Mouse (Mus musculus): ENCODE measurements at regions not wholly inside any gene's neighbourhood (a gene's known extent, or its start where the extent isn't known, plus 50 kb on each side); places are given as distances from the start of the nearest gene placed in this dataset.

- Histone ChIP-seq H3K27me3 (ENCODE audit: insufficient read depth, low read length) (no peaks in the 10 kb centered on the region), H3K4me1 (ENCODE audit: insufficient read depth) (no peaks in the 10 kb centered on the region), H3K36me3 (replicated peaks; ENCODE audit: insufficient read depth, low read length) (no peaks in the 10 kb centered on the region), H3K9me3 (ENCODE audit: low read length) (no peaks in the 10 kb centered on the region), H3K27ac (ENCODE audit: low read depth) (no peak overlapping the region), H3K4me2 (ENCODE audit: low read depth, low read length) (no peak overlapping the region), H3K9ac (replicated peaks) (no peak overlapping the region), H3K4me3 (ENCODE audit: low read depth, low read length) (no peak overlapping the region)
- ATAC-seq (no peak), DNase-seq (no peak)
- TF ChIP-seq EP300 (IDR thresholded peaks at IDR 0.05; ENCODE audit: low read depth) = no peak
- TF ChIP-seq CTCF (IDR thresholded peaks at IDR 0.05; ENCODE audit: low read depth) = no peak
- WGBS (ENCODE audit: insufficient replicate concordance) = 70% methylated on average over 1 of the region's 1 CpGs
These were observed 53.2 kb upstream of the Dnajc1 start for GRCm38 (mm10) chr2:18445809-18446208.
